Mouse (Mus musculus) MEL (cell line): ENCODE measurements around the gene Tspan32. TPM values are rescaled to one million over a fixed set of nuclear protein-coding genes. Genes with fewer than 3 reads are reported as not detected.
A peak's percentile ranks its signal among the peaks of the same experiment; 100 is the strongest.

Experiments
- DNase-seq: peaks from one replicate; pipeline ENCODE4 v3.0.0; 2011; ENCODE audit warnings: low read depth, low spot score
- H3K27ac ChIP-seq: 2 replicates; pipeline ENCODE4 v1.5.1; 2012; ENCODE audit warnings: low read depth, mild to moderate bottlenecking, control low read depth, low read length, moderate library complexity; ENCODE audit not compliant: control insufficient read depth
- H3K27me3 ChIP-seq, 2 experiments: fragments of 150-350 bp in 1 of 2; sonication (generic) in 1 of 2; 2 replicates each; pipeline ENCODE4 v1.6.1; 2012; ENCODE audit warnings: low read length in 2 of 2, mild to moderate bottlenecking in 2 of 2, improper control_type of control experiment in 1 of 2, moderate library complexity in 1 of 2; ENCODE audit not compliant: insufficient read depth in 2 of 2, control insufficient read depth in 1 of 2
- H3K36me3 ChIP-seq, 2 experiments: 2 replicates each; pipeline ENCODE4 v1.6.1; 2012 to 2014; ENCODE audit warnings: low read length in 2 of 2, improper control_type of control experiment in 1 of 2, inconsistent platforms in 1 of 2, mild to moderate bottlenecking in 1 of 2; ENCODE audit not compliant: insufficient read depth in 2 of 2, control insufficient read depth in 1 of 2
- H3K4me1 ChIP-seq, 2 experiments: fragments of 150-350 bp in 1 of 2; sonication (generic) in 1 of 2; 2 replicates each; pipeline ENCODE4 v1.6.1; 2012; ENCODE audit warnings: low read length in 2 of 2, improper control_type of control experiment in 1 of 2, mild to moderate bottlenecking in 1 of 2; ENCODE audit not compliant: insufficient read depth in 2 of 2, control insufficient read depth in 1 of 2
- H3K4me3 ChIP-seq, 2 experiments: fragments of 150-350 bp in 1 of 2; sonication (generic) in 1 of 2; 2 replicates each; pipeline ENCODE4 v1.5.1; 2012; ENCODE audit warnings: low read depth in 2 of 2, low read length in 2 of 2, mild to moderate bottlenecking in 2 of 2, moderate library complexity in 2 of 2, control low read depth in 1 of 2, improper control_type of control experiment in 1 of 2; ENCODE audit not compliant: control insufficient read depth in 1 of 2, insufficient read depth in 1 of 2
- H3K79me2 ChIP-seq: 2 replicates; pipeline ENCODE4 v1.6.1; 2012; ENCODE audit warnings: mild to moderate bottlenecking, low read length, moderate library complexity; ENCODE audit not compliant: control insufficient read depth, poor library complexity, insufficient read depth
- H3K9ac ChIP-seq: 2 replicates; pipeline ENCODE4 v1.6.1; 2012; ENCODE audit warnings: low read depth, mild to moderate bottlenecking, control low read depth, low read length, moderate library complexity; ENCODE audit not compliant: control insufficient read depth, poor library complexity, severe bottlenecking
- H3K9me3 ChIP-seq: fragments of 150-350 bp; sonication (generic); replicated peaks from 2 replicates; pipeline ENCODE4 v1.6.1; 2012; ENCODE audit warnings: mild to moderate bottlenecking, low read length, improper control_type of control experiment, moderate library complexity; ENCODE audit not compliant: insufficient read depth
- E2F4 ChIP-seq: IDR thresholded peaks from 2 replicates; pipeline ENCODE4 v1.6.1; 2011; ENCODE audit warnings: low read depth, low read length, improper control_type of control experiment, borderline replicate concordance
- EP300 ChIP-seq, 2 experiments: IDR thresholded peaks; 2 replicates each; pipeline ENCODE4 v1.6.1; 2011; ENCODE audit warnings: improper control_type of control experiment in 2 of 2, low read length in 2 of 2, low read depth in 1 of 2, mild to moderate bottlenecking in 1 of 2
- MAX ChIP-seq: IDR thresholded peaks from 2 replicates; pipeline ENCODE4 v1.6.1; 2011; ENCODE audit warnings: low read length, improper control_type of control experiment
- MAZ ChIP-seq: IDR thresholded peaks from 2 replicates; pipeline ENCODE4 v1.6.1; 2012; ENCODE audit warnings: low read depth, mild to moderate bottlenecking, inconsistent platforms, low read length, improper control_type of control experiment
- MEF2A ChIP-seq: IDR thresholded peaks from 2 replicates; pipeline ENCODE4 v1.6.1; 2014; ENCODE audit warnings: low read depth, mild to moderate bottlenecking, inconsistent platforms, low read length, improper control_type of control experiment; ENCODE audit not compliant: poor library complexity, insufficient replicate concordance, severe bottlenecking; ENCODE audit errors: extremely low read depth
- POLR2A ChIP-seq, 2 experiments: IDR thresholded peaks; 2 replicates each; pipeline ENCODE4 v1.6.1; 2011 to 2012; ENCODE audit warnings: low read length in 2 of 2, mild to moderate bottlenecking in 2 of 2, control low read depth in 1 of 2, improper control_type of control experiment in 1 of 2, low read depth in 1 of 2, moderate library complexity in 1 of 2; ENCODE audit not compliant: control insufficient read depth in 1 of 2, insufficient read depth in 1 of 2, poor library complexity in 1 of 2
- POLR2AphosphoS2 ChIP-seq: IDR thresholded peaks from 2 replicates; pipeline ENCODE4 v1.6.1; 2011; ENCODE audit warnings: low read length, improper control_type of control experiment
- RCOR1 ChIP-seq: IDR thresholded peaks from 2 replicates; pipeline ENCODE4 v1.6.1; 2012; ENCODE audit warnings: low read depth, mild to moderate bottlenecking, inconsistent platforms, low read length, improper control_type of control experiment
- SMC3 ChIP-seq: IDR thresholded peaks from 2 replicates; pipeline ENCODE4 v1.6.1; 2011; ENCODE audit warnings: low read depth, low read length, improper control_type of control experiment
- ZMIZ1 ChIP-seq: IDR thresholded peaks from 2 replicates; pipeline ENCODE4 v1.6.1; 2012; ENCODE audit warnings: low read depth, mild to moderate bottlenecking, inconsistent platforms, low read length, improper control_type of control experiment, moderate library complexity
- polyA plus RNA-seq, 2 experiments: library from polyadenylated mRNA; stranded (reverse) in 1 of 2; unstranded in 1 of 2; fragments of >175 nt in 1 of 2; fragments of >200 nt in 1 of 2; gene quantifications; 2 replicates each; pipeline versions ENCODE4 v1.2.1 to v1.2.4; 2012; ENCODE audit warnings: low replicate concordance in 2 of 2, low read depth in 1 of 2; ENCODE audit not compliant: insufficient read length in 2 of 2, insufficient read depth in 1 of 2, missing spikeins in 1 of 2
- total RNA-seq: library from RNA; depleted of rRNA; stranded (reverse); fragments of 300-350 nt; gene quantifications from 2 replicates; pipeline ENCODE4 v1.2.3, GENCODE M21; 2012

The Tspan32 gene
- total and polyA plus RNA-seq, 3 experiments = 53.5 to 212 (median 205) TPM

GRCm38 (mm10) chr7:143013420-143014178 lies 8.8 kb downstream of the Tspan32 start:
- Histone ChIP-seq H3K4me3 (no peak overlapping the region), H3K9ac (no peak overlapping the region), H3K4me1 (peaks cover 13 to 66% of the 10 kb centered on the region in 2 experiments), H3K36me3 (peaks cover 0 to 43% of the 10 kb centered on the region in 2 experiments; a peak in 3 of 4 replicates), H3K27me3 (no peaks in the 10 kb centered on the region), H3K9me3 (no peaks in the 10 kb centered on the region), H3K27ac (peak overlapping the region; percentile 13; the same call in 1 of the 2 replicates), H3K79me2 (peaks cover 3% of the 10 kb centered on the region; the same call in 1 of the 2 replicates)
- DNase-seq = peak; percentile 49
- no peak for TF ChIP-seq MEF2A
- TF ChIP-seq POLR2AphosphoS2 = peak; percentile 8
- peak; percentile 15; the same call in 1 of the 2 replicates for TF ChIP-seq SMC3
- TF ChIP-seq E2F4 = no peak
- peak in 1 of 2 experiments; percentile 24; a peak in 1 of 4 replicates for TF ChIP-seq POLR2A (IDR thresholded peaks at IDR 0.05; ENCODE audit: control insufficient read depth in 1 of 2, insufficient read depth in 1 of 2, low read depth in 1 of 2, low read length in 2 of 2, poor library complexity in 1 of 2)
- peak; percentile 66; the same call in 1 of the 2 replicates for TF ChIP-seq ZMIZ1
- TF ChIP-seq EP300 (IDR thresholded peaks at IDR 0.05; ENCODE audit: low read depth in 1 of 2, low read length in 2 of 2) = 0 out of 4 replicates have a peak, but pooled peaks of 1 of the 2 experiments have one; percentile 8

- TF ChIP-seq RCOR1 (peak; percentile 9; the same call in 1 of the 2 replicates), POLR2A (IDR thresholded peaks at IDR 0.05; ENCODE audit: control insufficient read depth in 1 of 2, insufficient read depth in 1 of 2, low read depth in 1 of 2, low read length in 2 of 2, poor library complexity in 1 of 2) (peak in 1 of 2 experiments; percentile 48; a peak in 2 of 4 replicates), MAZ (no peak), MAX (no peak), POLR2AphosphoS2 (peak; percentile 30; the same call in 1 of the 2 replicates), SMC3 (peak; percentile 2; the same call in 1 of the 2 replicates)
- Histone ChIP-seq H3K4me1 (peaks cover 13 to 58% of the 10 kb centered on the region in 2 experiments), H3K79me2 (no peaks in the 10 kb centered on the region), H3K27ac (peak overlapping the region; percentile 75), H3K27me3 (no peaks in the 10 kb centered on the region), H3K36me3 (peaks cover 4 to 36% of the 10 kb centered on the region in 2 experiments; a peak in 3 of 4 replicates), H3K9ac (peak overlapping the region; percentile 38), H3K9me3 (no peaks in the 10 kb centered on the region), H3K4me3 (no peak overlapping the region)
- DNase-seq = peak; percentile 58
Measured at GRCm38 (mm10) chr7:143014862-143015659, 10.2 kb downstream of the Tspan32 start.
